Mouse (Mus musculus) spleen, postnatal 10 days (tissue): ENCODE measurements at regions not wholly inside any gene's neighbourhood (a gene's known extent, or its start where the extent isn't known, plus 50 kb on each side); places are given as distances from the start of the nearest gene placed in this dataset.
"Not testable (repeated sequence)": the region's sequence is repeated elsewhere in the genome, so short reads cannot be mapped to it uniquely, and the experiment has no call there.

Experiments used
- DNase-seq, 2 experiments: peaks; one replicate each; pipeline ENCODE4 v3.0.0; 2021 to 2022; ENCODE audit warnings: low spot score in 2 of 2

- no peak for DNase-seq
Measured at GRCm38 (mm10) chr12:113241373-113242193, 55.9 kb downstream of the Tmem121 start.

GRCm38 (mm10) chr12:113242194-113242510 lies 56.4 kb downstream of the Tmem121 start:
- no peak for DNase-seq

- no peak for DNase-seq
Measured at GRCm38 (mm10) chr12:113244685-113245084, 59.0 kb downstream of the Tmem121 start.

- not testable (repeated sequence) for DNase-seq
Measured at GRCm38 (mm10) chr12:113253446-113254424, 68.0 kb downstream of the Tmem121 start.

GRCm38 (mm10) chr12:113255331-113255730 lies 69.6 kb downstream of the Tmem121 start:
- DNase-seq: no peak

- DNase-seq: no peak
Measured at GRCm38 (mm10) chr12:113256628-113257027, 70.9 kb downstream of the Tmem121 start.

GRCm38 (mm10) chr12:113257243-113257642 lies 71.5 kb downstream of the Tmem121 start:
- DNase-seq: peak in 1 of 2 experiments; percentile 75

GRCm38 (mm10) chr12:113259476-113259875 lies 73.7 kb downstream of the Tmem121 start:
- no peak for DNase-seq

GRCm38 (mm10) chr12:113260304-113260703 lies 74.6 kb downstream of the Tmem121 start:
- DNase-seq: no peak

- DNase-seq: no peak
Measured at GRCm38 (mm10) chr12:113275934-113276333, 90.2 kb downstream of the Tmem121 start.

GRCm38 (mm10) chr12:113276355-113276942 lies 90.7 kb downstream of the Tmem121 start:
- DNase-seq: no peak

- DNase-seq: no peak
Measured at GRCm38 (mm10) chr12:113277741-113278140, 92.0 kb downstream of the Tmem121 start.

- DNase-seq: no peak
Measured at GRCm38 (mm10) chr12:113292029-113292809, 106.5 kb downstream of the Tmem121 start.

GRCm38 (mm10) chr12:113295924-113296323 lies 110.2 kb downstream of the Tmem121 start:
- no peak for DNase-seq

GRCm38 (mm10) chr12:113305973-113306372 lies 120.2 kb downstream of the Tmem121 start:
- no peak for DNase-seq

- DNase-seq: no peak
Measured at GRCm38 (mm10) chr12:113313319-113313718, 127.6 kb downstream of the Tmem121 start.

- DNase-seq: peak in 1 of 2 experiments; percentile 24
Measured at GRCm38 (mm10) chr12:113314624-113315023, 128.9 kb downstream of the Tmem121 start.

- peak in 1 of 2 experiments; percentile 37 for DNase-seq
Measured at GRCm38 (mm10) chr12:113321086-113321485, 135.4 kb downstream of the Tmem121 start.

- no peak for DNase-seq
Measured at GRCm38 (mm10) chr12:113322173-113322572, 136.4 kb downstream of the Tmem121 start.

GRCm38 (mm10) chr12:113327851-113328250 lies 142.1 kb downstream of the Tmem121 start:
- DNase-seq: no peak

- DNase-seq: peak in 1 of 2 experiments; percentile 8
Measured at GRCm38 (mm10) chr12:113330266-113330665, 144.5 kb downstream of the Tmem121 start.
